Mouse (Mus musculus): ENCODE data around the gene Xpnpep3. TPM values are rescaled to one million over a fixed set of nuclear protein-coding genes. Genes with fewer than 3 reads are reported as not detected.

Xpnpep3 gene
- polyA plus RNA-seq, 1 experiment from 2014 or later, result 11.9 TPM

DNA sequence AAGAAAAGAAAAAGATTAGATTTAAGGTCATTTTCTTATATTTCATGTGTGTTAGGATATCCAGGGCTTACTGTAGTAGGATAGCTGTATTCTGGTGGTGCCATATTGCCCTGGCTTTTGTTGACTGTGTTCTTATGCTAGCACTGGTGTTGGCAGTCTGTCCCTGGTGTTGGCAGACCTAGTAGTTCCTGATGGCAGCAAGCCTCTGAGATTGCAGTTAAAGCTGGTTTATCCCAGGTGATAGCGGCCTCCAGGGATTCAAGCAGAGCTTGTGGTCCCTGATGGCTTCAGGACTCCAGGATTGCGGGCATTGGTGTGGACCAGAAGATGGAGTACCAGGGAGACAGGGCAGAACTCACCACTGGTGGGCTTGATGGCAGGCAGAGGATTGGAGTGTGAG, 103.5 kb downstream of the Xpnpep3 start:
- Histone ChIP-seq H3K36me3 (replicated peaks) (no peaks in the 10 kb centered on the region), H3K4me2 (no peak overlapping the region), H3K27ac (no peak overlapping the region), H3K9ac (no peak overlapping the region), H3K9me3 (no peaks in the 10 kb centered on the region), H3K4me1 (no peaks in the 10 kb centered on the region), H3K4me3 (replicated peaks) (no peak overlapping the region), H3K27me3 (no peaks in the 10 kb centered on the region)
- ATAC-seq (ENCODE audit: low FRiP score), result no peak
- WGBS, result 91% methylated on average over 2 of the region's 2 CpGs

GRCm38 (mm10) chr15:81503995-81504394, 104.1 kb downstream of the Xpnpep3 start:
- ATAC-seq (ENCODE audit: low FRiP score), result no peak
- H3K27ac ChIP-seq, result no peak overlapping the region
- WGBS, result 90% methylated on average over 2 of the region's 2 CpGs
- no peak overlapping the region for H3K4me3 ChIP-seq (replicated peaks)
- H3K36me3 ChIP-seq (replicated peaks), result no peaks in the 10 kb centered on the region
- no peak overlapping the region for H3K4me2 ChIP-seq
- H3K27me3 ChIP-seq, result no peaks in the 10 kb centered on the region
- no peaks in the 10 kb centered on the region for H3K4me1 ChIP-seq
- no peak overlapping the region for H3K9ac ChIP-seq
- H3K9me3 ChIP-seq, result no peaks in the 10 kb centered on the region

Other genes with a start within 250 kb of the Xpnpep3 start
- gene Mrtfa, start 209.4 kb upstream of the Xpnpep3 start, polyA plus RNA-seq (2016; fragmentation: Nextera tagmentation; extraction: Ambion mirVana), result 25.7 and 27.9 TPM in 2 replicates
- 0.36 and 0.72 TPM in 2 replicates for gene Mchr1, start 164.6 kb upstream of the Xpnpep3 start, polyA plus RNA-seq (2016; fragmentation: Nextera tagmentation; extraction: Ambion mirVana)
- 104 and 108 TPM in 2 replicates for gene Slc25a17, start 39.3 kb upstream of the Xpnpep3 start, polyA plus RNA-seq (2016; fragmentation: Nextera tagmentation; extraction: Ambion mirVana)
- 218 and 219 TPM in 2 replicates for gene St13, start 61 bp upstream of the Xpnpep3 start, polyA plus RNA-seq (2016; fragmentation: Nextera tagmentation; extraction: Ambion mirVana)
- 1.7 and 2.4 TPM in 2 replicates for gene Dnajb7, start 8.2 kb downstream of the Xpnpep3 start, polyA plus RNA-seq (2016; fragmentation: Nextera tagmentation; extraction: Ambion mirVana)
- gene Rbx1, start 66.2 kb downstream of the Xpnpep3 start, polyA plus RNA-seq (2016; fragmentation: Nextera tagmentation; extraction: Ambion mirVana), result 559 and 579 TPM in 2 replicates
- gene Ep300, start 185.2 kb downstream of the Xpnpep3 start, polyA plus RNA-seq (2016; fragmentation: Nextera tagmentation; extraction: Ambion mirVana), result 26.0 and 27.2 TPM in 2 replicates